Mouse (Mus musculus) central nervous system, embryonic 14 days (tissue): ENCODE measurements around the gene Cntnap3. TPM values are rescaled to one million over a fixed set of nuclear protein-coding genes. Genes with fewer than 3 reads are reported as not detected.

Experiments used
- polyA plus RNA-seq: library from polyadenylated mRNA; depleted of rRNA; stranded (reverse); fragments of >200 nt; gene quantifications from 2 replicates; pipeline ENCODE4 v1.2.3, GENCODE M21; 2012; rRNA removed

Gene Cntnap3
- polyA plus RNA-seq, result 1.1 and 2.4 TPM in 2 replicates

DNA sequence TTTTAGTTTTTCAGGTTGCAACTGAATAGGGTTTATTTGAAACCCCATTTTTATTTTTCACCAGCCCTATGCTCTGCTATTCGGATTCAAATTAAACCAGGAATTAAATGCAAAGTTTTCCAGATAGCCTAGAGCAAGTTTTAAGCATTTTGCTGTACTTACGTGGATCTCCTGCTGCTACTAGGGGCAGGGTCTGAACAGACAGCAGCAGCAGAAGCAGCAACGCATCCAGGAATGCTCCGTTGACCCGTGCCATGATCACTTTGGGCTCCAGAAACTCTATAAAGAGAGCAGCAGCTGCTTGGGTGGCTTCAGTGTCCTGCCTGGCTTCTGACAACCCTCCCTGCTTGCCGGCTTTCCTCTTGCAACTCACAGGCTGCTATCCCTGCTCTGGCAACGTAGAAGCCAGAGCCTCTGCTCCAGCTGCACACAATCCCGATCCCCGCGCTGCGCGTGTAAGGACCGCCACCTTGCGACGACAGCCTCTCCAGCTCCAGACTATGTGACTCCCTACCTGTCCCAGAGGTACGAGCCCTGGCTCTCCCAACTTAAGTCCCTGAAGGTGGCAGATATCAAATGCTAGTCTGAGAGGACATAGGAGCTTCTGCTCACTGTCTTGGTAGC lies at the start of gene Cntnap3:
Gene Cntnap3, minus strand, starts transcription at position 371 of the 624 bp plus-strand sequence.

DNA sequence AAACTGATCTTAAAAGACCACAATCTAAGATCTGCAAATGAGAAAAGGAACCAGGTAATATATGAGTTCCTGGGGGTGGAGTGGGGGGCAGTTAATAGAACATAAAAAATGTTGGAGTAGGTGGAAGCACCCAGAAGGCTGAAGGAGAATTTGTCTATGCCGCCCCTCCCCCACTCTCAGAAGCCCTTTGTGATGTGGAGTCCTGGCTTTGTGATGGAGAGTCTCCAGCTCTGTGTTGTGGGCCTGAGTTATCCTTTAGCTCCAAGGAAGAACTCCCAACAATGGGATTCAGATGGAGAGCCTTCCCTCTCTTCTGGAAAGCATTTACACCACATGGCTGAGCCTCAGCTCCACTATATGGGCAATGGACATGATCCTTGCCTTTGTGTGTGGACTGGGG lies 13.4 kb upstream of the Cntnap3 start, which contains the start of gene Spata31:
Gene Spata31, plus strand, starts transcription at position 216 of the 400 bp plus-strand sequence.

Other genes starting within 250 kb of the Cntnap3 start
- not detected in 2 replicates for gene Spata31, start 13.5 kb upstream of the Cntnap3 start, polyA plus RNA-seq
- not detected in 2 replicates for gene Spata31d1c, start 129.1 kb upstream of the Cntnap3 start, polyA plus RNA-seq
- gene Prss47, start 148.8 kb upstream of the Cntnap3 start, polyA plus RNA-seq, result not detected in 2 replicates
- gene Mfsd14b, start 209.0 kb upstream of the Cntnap3 start, polyA plus RNA-seq, result 19.5 and 20.8 TPM in 2 replicates
- not detected in 2 replicates for gene Olfr465-ps1, start 234.1 kb upstream of the Cntnap3 start, polyA plus RNA-seq
- gene Olfr466, start 246.3 kb upstream of the Cntnap3 start, polyA plus RNA-seq, result not detected in 2 replicates